Mouse (Mus musculus): ENCODE data around the gene AC109138.7. TPM values are rescaled to one million over a fixed set of nuclear protein-coding genes. Genes with fewer than 3 reads are reported as not detected.

Gene AC109138.7
- polyA plus RNA-seq, 1 experiment from 2014 or later: not detected

GRCm38 (mm10) chr19:4265956-4266355 is 51.8 kb downstream of the AC109138.7 start:
- Histone ChIP-seq H3K9me3 (replicated peaks; ENCODE audit: control insufficient read depth, low read length) (no peaks in the 10 kb centered on the region), H3K4me2 (ENCODE audit: low read depth, low read length) (no peak overlapping the region), H3K9ac (ENCODE audit: low read length) (no peak overlapping the region), H3K27ac (ENCODE audit: low read length) (no peak overlapping the region), H3K4me3 (replicated peaks; ENCODE audit: low read length) (no peak overlapping the region), H3K36me3 (ENCODE audit: control insufficient read depth, insufficient read depth, low read length) (no peaks in the 10 kb centered on the region), H3K27me3 (ENCODE audit: control insufficient read depth, insufficient read depth, low read length) (no peaks in the 10 kb centered on the region), H3K4me1 (ENCODE audit: control insufficient read depth, insufficient read depth, low read length) (peaks cover 14% of the 10 kb centered on the region; the same call in 1 of the 2 replicates)
- ATAC-seq (ENCODE audit: insufficient read depth, low FRiP score): no peak
- 62% methylated on average over 4 of the region's 4 CpGs for WGBS

DNA sequence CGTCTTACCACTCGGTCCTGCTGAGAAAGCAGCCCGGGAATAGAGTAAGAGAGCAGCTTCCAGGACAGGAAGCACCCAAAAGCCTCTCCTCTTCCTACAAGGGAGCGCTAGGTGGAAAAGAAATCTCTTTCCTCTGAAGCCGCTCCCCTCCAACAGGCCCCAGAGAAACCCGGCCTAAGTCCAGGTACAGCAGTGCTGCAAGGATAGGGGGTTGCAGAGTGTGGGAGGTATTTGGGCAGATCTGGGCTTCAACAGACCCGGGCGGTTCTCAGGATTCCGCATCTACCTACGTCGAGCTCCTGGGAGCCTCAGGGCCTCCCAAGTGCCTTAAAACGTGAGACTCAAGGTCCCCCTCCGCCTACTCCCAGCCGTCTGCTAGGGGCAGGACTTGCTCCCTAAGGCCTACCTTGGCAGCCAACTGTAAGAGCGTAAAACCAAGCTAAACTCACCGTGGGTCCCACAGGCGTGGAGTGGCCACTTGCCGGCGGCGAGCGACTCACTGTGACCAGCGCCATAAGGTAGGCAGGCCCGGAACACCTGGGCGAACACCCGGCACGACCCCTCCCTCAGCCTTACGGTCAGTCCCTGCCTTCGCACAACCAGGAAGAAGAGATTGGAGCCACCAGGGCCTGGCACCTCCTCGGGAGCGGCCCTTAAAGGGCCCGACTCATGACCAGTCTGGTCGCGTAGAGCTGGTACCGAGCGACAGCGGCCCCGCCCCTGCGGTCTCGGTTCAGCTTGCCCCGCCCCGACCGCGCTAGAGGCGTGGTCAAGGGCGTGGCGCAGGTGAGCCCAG is 54.6 kb downstream of the AC109138.7 start, which contains the start of gene Ssh3:
Gene Ssh3, minus strand, starts transcription at position 615 of the 796 bp plus-strand sequence.
- peak; percentile 93 for ATAC-seq (ENCODE audit: insufficient read depth, low FRiP score)
- peak within 1 kb of the TSS; percentile 79 for H3K27ac ChIP-seq (ENCODE audit: low read length)
- no peaks in the 10 kb centered on the region for H3K9me3 ChIP-seq (replicated peaks; ENCODE audit: control insufficient read depth, low read length)
- peak within 1 kb of the TSS; percentile 79 for H3K9ac ChIP-seq (ENCODE audit: low read length)
- no peaks in the 10 kb centered on the region for H3K27me3 ChIP-seq (ENCODE audit: control insufficient read depth, insufficient read depth, low read length)
- peaks cover 7% of the 10 kb centered on the region; the same call in 1 of the 2 replicates for H3K4me1 ChIP-seq (ENCODE audit: control insufficient read depth, insufficient read depth, low read length)
- H3K4me3 ChIP-seq (replicated peaks; ENCODE audit: low read length): peak within 1 kb of the TSS; percentile 61
- H3K4me2 ChIP-seq (ENCODE audit: low read depth, low read length): peak within 1 kb of the TSS; percentile 61
- WGBS: 6% methylated on average over 46 of the region's 46 CpGs
- H3K36me3 ChIP-seq (ENCODE audit: control insufficient read depth, insufficient read depth, low read length): no peaks in the 10 kb centered on the region

DNA sequence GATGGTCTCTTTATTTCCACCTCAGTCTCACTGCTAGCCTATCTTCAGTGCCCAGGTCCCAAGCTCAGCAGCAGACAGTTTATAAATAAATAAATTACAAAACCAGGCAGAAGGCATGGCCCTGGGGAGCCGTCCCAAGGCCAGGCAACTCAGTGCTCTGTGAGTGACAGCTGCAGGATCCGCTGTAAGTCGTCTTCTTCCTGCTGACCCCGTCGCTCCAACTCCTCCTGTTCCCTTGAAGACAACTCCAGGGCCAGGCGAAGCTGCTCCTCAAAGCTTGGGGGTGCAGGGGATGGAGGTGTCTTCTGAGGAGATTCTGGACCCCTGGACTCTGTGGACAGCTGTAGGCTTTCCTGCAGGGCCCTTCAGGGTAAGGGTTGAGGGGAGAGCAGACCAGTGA is 56.0 kb downstream of the AC109138.7 start:
- Histone ChIP-seq H3K9ac (ENCODE audit: low read length) (no peak overlapping the region), H3K9me3 (replicated peaks; ENCODE audit: control insufficient read depth, low read length) (no peaks in the 10 kb centered on the region), H3K4me2 (ENCODE audit: low read depth, low read length) (no peak overlapping the region), H3K4me3 (replicated peaks; ENCODE audit: low read length) (no peak overlapping the region), H3K36me3 (ENCODE audit: control insufficient read depth, insufficient read depth, low read length) (no peaks in the 10 kb centered on the region), H3K27ac (ENCODE audit: low read length) (no peak overlapping the region), H3K27me3 (ENCODE audit: control insufficient read depth, insufficient read depth, low read length) (no peaks in the 10 kb centered on the region), H3K4me1 (ENCODE audit: control insufficient read depth, insufficient read depth, low read length) (0 out of 2 replicates have a peak, but pooled peaks cover 3% of the 10 kb centered on the region)
- no peak for ATAC-seq (ENCODE audit: insufficient read depth, low FRiP score)
- 74% methylated on average over 6 of the region's 6 CpGs for WGBS

GRCm38 (mm10) chr19:4270972-4271371 is 56.8 kb downstream of the AC109138.7 start:
- 94% methylated on average over 11 of the region's 11 CpGs for WGBS

DNA sequence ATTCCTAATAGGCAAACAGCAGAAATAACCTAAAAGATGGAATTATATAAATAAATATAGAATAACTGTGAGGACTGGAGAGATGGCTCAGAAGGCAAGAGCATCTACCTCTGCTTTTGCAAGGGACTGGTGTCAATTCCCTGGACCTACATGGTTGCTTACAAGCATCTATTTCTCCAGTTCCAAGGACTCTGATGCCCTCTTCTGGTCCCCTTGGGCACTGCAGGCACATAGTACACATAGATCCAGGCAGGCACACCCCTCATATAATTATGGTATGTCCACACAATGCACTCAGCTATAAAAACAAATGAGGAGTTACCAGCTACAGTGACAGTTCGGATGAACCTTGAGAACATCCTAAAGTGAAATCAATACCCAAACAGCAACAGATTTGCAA is 65.3 kb downstream of the AC109138.7 start:
- Histone ChIP-seq H3K4me1 (ENCODE audit: control insufficient read depth, insufficient read depth, low read length) (0 out of 2 replicates have a peak, but pooled peaks cover 4% of the 10 kb centered on the region), H3K9ac (ENCODE audit: low read length) (no peak overlapping the region), H3K27ac (ENCODE audit: low read length) (no peak overlapping the region), H3K4me2 (ENCODE audit: low read depth, low read length) (no peak overlapping the region), H3K36me3 (ENCODE audit: control insufficient read depth, insufficient read depth, low read length) (peaks cover 5% of the 10 kb centered on the region; the same call in 1 of the 2 replicates), H3K27me3 (ENCODE audit: control insufficient read depth, insufficient read depth, low read length) (no peaks in the 10 kb centered on the region), H3K4me3 (replicated peaks; ENCODE audit: low read length) (no peak overlapping the region), H3K9me3 (replicated peaks; ENCODE audit: control insufficient read depth, low read length) (peaks cover 7% of the 10 kb centered on the region; the same call in 1 of the 2 replicates)
- WGBS: 98% methylated on average over 1 of the region's 1 CpGs
- no peak for ATAC-seq (ENCODE audit: insufficient read depth, low FRiP score)

More at GRCm38 (mm10) chr19:4270972-4271371, 56.8 kb downstream of the AC109138.7 start:
- Histone ChIP-seq H3K4me2 (ENCODE audit: low read depth, low read length) (no peak overlapping the region), H3K36me3 (ENCODE audit: control insufficient read depth, insufficient read depth, low read length) (no peaks in the 10 kb centered on the region), H3K27ac (ENCODE audit: low read length) (no peak overlapping the region), H3K9me3 (replicated peaks; ENCODE audit: control insufficient read depth, low read length) (peaks cover 2% of the 10 kb centered on the region; the same call in 1 of the 2 replicates), H3K9ac (ENCODE audit: low read length) (no peak overlapping the region), H3K27me3 (ENCODE audit: control insufficient read depth, insufficient read depth, low read length) (no peaks in the 10 kb centered on the region), H3K4me1 (ENCODE audit: control insufficient read depth, insufficient read depth, low read length) (0 out of 2 replicates have a peak, but pooled peaks cover 3% of the 10 kb centered on the region), H3K4me3 (replicated peaks; ENCODE audit: low read length) (no peak overlapping the region)
- no peak for ATAC-seq (ENCODE audit: insufficient read depth, low FRiP score)

GRCm38 (mm10) chr19:4280425-4280824 is 66.3 kb downstream of the AC109138.7 start:
- no peak overlapping the region for H3K4me3 ChIP-seq (replicated peaks; ENCODE audit: low read length)
- H3K27ac ChIP-seq (ENCODE audit: low read length): no peak overlapping the region
- H3K9ac ChIP-seq (ENCODE audit: low read length): no peak overlapping the region
- ATAC-seq (ENCODE audit: insufficient read depth, low FRiP score): no peak
- H3K9me3 ChIP-seq (replicated peaks; ENCODE audit: control insufficient read depth, low read length): peaks cover 7% of the 10 kb centered on the region; the same call in 1 of the 2 replicates
- WGBS: 90% methylated on average over 9 of the region's 9 CpGs
- H3K4me1 ChIP-seq (ENCODE audit: control insufficient read depth, insufficient read depth, low read length): 0 out of 2 replicates have a peak, but pooled peaks cover 4% of the 10 kb centered on the region
- peaks cover 5% of the 10 kb centered on the region for H3K36me3 ChIP-seq (ENCODE audit: control insufficient read depth, insufficient read depth, low read length)
- no peaks in the 10 kb centered on the region for H3K27me3 ChIP-seq (ENCODE audit: control insufficient read depth, insufficient read depth, low read length)
- H3K4me2 ChIP-seq (ENCODE audit: low read depth, low read length): no peak overlapping the region

Small RNAs within 50 kb of the gene (microRNA-seq; reads per million reads assigned to microRNA genes)
- gene Gm26115 (not detected), gene Mir6985 (0.66 reads per million)

Other genes starting within 250 kb of the AC109138.7 start
- 44.0 and 68.7 TPM in 2 replicates for gene Aldh3b2, start 242.0 kb upstream of the AC109138.7 start, polyA plus RNA-seq (2015; fragmentation: Nextera tagmentation; extraction: Ambion mirVana)
- 7.8 and 10.2 TPM in 2 replicates for gene Acy3, start 227.8 kb upstream of the AC109138.7 start, polyA plus RNA-seq (2015; fragmentation: Nextera tagmentation; extraction: Ambion mirVana)
- gene Tbx10, start 221.6 kb upstream of the AC109138.7 start, polyA plus RNA-seq (2015; fragmentation: Nextera tagmentation; extraction: Ambion mirVana): 0.17 TPM in 1 of 2 replicates, not detected in the other
- 30.5 and 31.3 TPM in 2 replicates for gene Nudt8, start 213.8 kb upstream of the AC109138.7 start, polyA plus RNA-seq (2015; fragmentation: Nextera tagmentation; extraction: Ambion mirVana)
- 2.8 and 3.4 TPM in 2 replicates for gene Gm49405, start 213.7 kb upstream of the AC109138.7 start, polyA plus RNA-seq (2015; fragmentation: Nextera tagmentation; extraction: Ambion mirVana)
- gene Doc2g, start 211.0 kb upstream of the AC109138.7 start, polyA plus RNA-seq (2015; fragmentation: Nextera tagmentation; extraction: Ambion mirVana): 3.8 and 4.8 TPM in 2 replicates
- gene Ndufv1, start 201.6 kb upstream of the AC109138.7 start, polyA plus RNA-seq (2015; fragmentation: Nextera tagmentation; extraction: Ambion mirVana): 222 and 223 TPM in 2 replicates
- 793 and 833 TPM in 2 replicates for gene Gstp1, start 176.4 kb upstream of the AC109138.7 start, polyA plus RNA-seq (2015; fragmentation: Nextera tagmentation; extraction: Ambion mirVana)
- 24.2 and 28.7 TPM in 2 replicates for gene Gstp2, start 168.3 kb upstream of the AC109138.7 start, polyA plus RNA-seq (2015; fragmentation: Nextera tagmentation; extraction: Ambion mirVana)
- 5.3 and 6.1 TPM in 2 replicates for gene Gstp3, start 154.8 kb upstream of the AC109138.7 start, polyA plus RNA-seq (2015; fragmentation: Nextera tagmentation; extraction: Ambion mirVana)
- 2.9 and 4.2 TPM in 2 replicates for gene Cabp2, start 132.8 kb upstream of the AC109138.7 start, polyA plus RNA-seq (2015; fragmentation: Nextera tagmentation; extraction: Ambion mirVana)
- 115 and 128 TPM in 2 replicates for gene Cdk2ap2, start 117.2 kb upstream of the AC109138.7 start, polyA plus RNA-seq (2015; fragmentation: Nextera tagmentation; extraction: Ambion mirVana)
- gene Pitpnm1, start 114.4 kb upstream of the AC109138.7 start, polyA plus RNA-seq (2015; fragmentation: Nextera tagmentation; extraction: Ambion mirVana): 13.8 and 14.9 TPM in 2 replicates
- 86.9 and 90.8 TPM in 2 replicates for gene Aip, start 88.5 kb upstream of the AC109138.7 start, polyA plus RNA-seq (2015; fragmentation: Nextera tagmentation; extraction: Ambion mirVana)
- not detected in 2 replicates for gene Gpr152, start 74.6 kb upstream of the AC109138.7 start, polyA plus RNA-seq (2015; fragmentation: Nextera tagmentation; extraction: Ambion mirVana)
- 0.12 TPM in 1 of 2 replicates, not detected in the other for gene Cabp4, start 70.3 kb upstream of the AC109138.7 start, polyA plus RNA-seq (2015; fragmentation: Nextera tagmentation; extraction: Ambion mirVana)
- 176 and 182 TPM in 2 replicates for gene Coro1b, start 65.7 kb upstream of the AC109138.7 start, polyA plus RNA-seq (2015; fragmentation: Nextera tagmentation; extraction: Ambion mirVana)
- gene Ptprcap, start 60.8 kb upstream of the AC109138.7 start, polyA plus RNA-seq (2015; fragmentation: Nextera tagmentation; extraction: Ambion mirVana): 5.8 and 6.2 TPM in 2 replicates
- gene Rps6kb2, start 51.0 kb upstream of the AC109138.7 start, polyA plus RNA-seq (2015; fragmentation: Nextera tagmentation; extraction: Ambion mirVana): 50.2 and 60.4 TPM in 2 replicates
- 1.8 and 3.1 TPM in 2 replicates for gene Carns1, start 38.9 kb upstream of the AC109138.7 start, polyA plus RNA-seq (2015; fragmentation: Nextera tagmentation; extraction: Ambion mirVana)
- gene Tbc1d10c, start 23.1 kb upstream of the AC109138.7 start, polyA plus RNA-seq (2015; fragmentation: Nextera tagmentation; extraction: Ambion mirVana): 3.6 and 3.8 TPM in 2 replicates
- gene Ppp1ca, start 22.3 kb upstream of the AC109138.7 start, polyA plus RNA-seq (2015; fragmentation: Nextera tagmentation; extraction: Ambion mirVana): 727 and 779 TPM in 2 replicates
- gene Rad9a, start 12.7 kb upstream of the AC109138.7 start, polyA plus RNA-seq (2015; fragmentation: Nextera tagmentation; extraction: Ambion mirVana): 26.2 and 26.7 TPM in 2 replicates
- 5.3 and 6.3 TPM in 2 replicates for gene Clcf1, start 119 bp upstream of the AC109138.7 start, polyA plus RNA-seq (2015; fragmentation: Nextera tagmentation; extraction: Ambion mirVana)
- gene Pold4, start 17.5 kb downstream of the AC109138.7 start, polyA plus RNA-seq (2015; fragmentation: Nextera tagmentation; extraction: Ambion mirVana): 36.3 and 38.0 TPM in 2 replicates
- gene Ssh3, start 54.8 kb downstream of the AC109138.7 start, polyA plus RNA-seq (2015; fragmentation: Nextera tagmentation; extraction: Ambion mirVana): 44.5 and 53.2 TPM in 2 replicates
- 10.9 and 11.9 TPM in 2 replicates for gene Ankrd13d, start 68.8 kb downstream of the AC109138.7 start, polyA plus RNA-seq (2015; fragmentation: Nextera tagmentation; extraction: Ambion mirVana)
- 18.0 and 20.0 TPM in 2 replicates for gene Grk2, start 91.9 kb downstream of the AC109138.7 start, polyA plus RNA-seq (2015; fragmentation: Nextera tagmentation; extraction: Ambion mirVana)
- gene Kdm2a, start 183.9 kb downstream of the AC109138.7 start, polyA plus RNA-seq (2015; fragmentation: Nextera tagmentation; extraction: Ambion mirVana): 35.9 and 37.0 TPM in 2 replicates
- 24.3 and 36.4 TPM in 2 replicates for gene Rhod, start 225.1 kb downstream of the AC109138.7 start, polyA plus RNA-seq (2015; fragmentation: Nextera tagmentation; extraction: Ambion mirVana)

Data from stomach, embryonic 16.5 days (tissue).